Comparison of ENCODE assay signal across 34 mouse cellular contexts in genomic region chr5:123863934-123864333, GRCm38 (mm10). TPM values are rescaled to one million over a fixed set of nuclear protein-coding genes. Genes with fewer than 3 reads are reported as not detected.
DNase-seq lines count a peak whose midpoint lies in the region; ATAC-seq and TF ChIP-seq lines count a peak whose summit lies in the region.
"Had no signal": no experiment of that assay in that cellular context is flagged by ENCODE, and none has a peak within 500 bp of the region (broad histone marks: within the 10 kb centered on the region; RNA-seq: fewer than 3 reads in every experiment).

No protein-coding gene starts in this region.

- H3K9me3 ChIP-seq in stomach, postnatal 0 days (ENCODE audit: control insufficient read depth, low read length) = no peaks in the 10 kb centered on the region
- no peaks in the 10 kb centered on the region for H3K9me3 ChIP-seq in heart, embryonic 11.5 days (replicated peaks; ENCODE audit: control insufficient read depth, low read length)
- no peaks in the 10 kb centered on the region for H3K9me3 ChIP-seq in midbrain, embryonic 15.5 days
- H3K9me3 ChIP-seq: embryonic facial prominence, embryonic 10.5 days; embryonic facial prominence, embryonic 13.5 days; forebrain, embryonic 12.5 days; forebrain, embryonic 15.5 days; heart, embryonic 12.5 days; heart, embryonic 15.5 days; hindbrain, embryonic 10.5 days; hindbrain, embryonic 13.5 days had no signal

- H3K4me2 ChIP-seq in stomach, postnatal 0 days (replicated peaks; ENCODE audit: low read depth) = peak overlapping the region; percentile 34
- H3K4me2 ChIP-seq in heart, embryonic 11.5 days = no peak overlapping the region
- H3K4me2 ChIP-seq in midbrain, embryonic 15.5 days = no peak overlapping the region
- H3K4me2 ChIP-seq: embryonic facial prominence, embryonic 13.5 days; forebrain, embryonic 12.5 days; forebrain, embryonic 15.5 days; heart, embryonic 12.5 days; heart, embryonic 15.5 days; hindbrain, embryonic 13.5 days had no signal

- peak overlapping the region; percentile 13; the same call in 1 of the 2 replicates for H3K9ac ChIP-seq in stomach, postnatal 0 days (ENCODE audit: low read length)
- no peak overlapping the region for H3K9ac ChIP-seq in heart, embryonic 11.5 days (ENCODE audit: low read depth, low read length)
- H3K9ac ChIP-seq in midbrain, embryonic 15.5 days = no peak overlapping the region
- H3K9ac ChIP-seq: embryonic facial prominence, embryonic 13.5 days; forebrain, embryonic 12.5 days; forebrain, embryonic 15.5 days; heart, embryonic 12.5 days; heart, embryonic 15.5 days; hindbrain, embryonic 13.5 days had no signal

- intact Hi-C loops in left cerebral cortex, adult 2 months (cut with DNase I) = no loop called here

- H3K27me3 ChIP-seq in spleen, adult 2 months (ENCODE audit: control insufficient read depth, insufficient read depth, low read length) = no peaks in the 10 kb centered on the region
- no peaks in the 10 kb centered on the region for H3K27me3 ChIP-seq in stomach, postnatal 0 days (ENCODE audit: control insufficient read depth, insufficient read depth, low read length)
- no peaks in the 10 kb centered on the region for H3K27me3 ChIP-seq in heart, embryonic 11.5 days (ENCODE audit: control insufficient read depth, insufficient read depth, low read length)
- no peaks in the 10 kb centered on the region for H3K27me3 ChIP-seq in midbrain, embryonic 15.5 days (replicated peaks)
- H3K27me3 ChIP-seq: embryonic facial prominence, embryonic 13.5 days; forebrain, embryonic 12.5 days; forebrain, embryonic 15.5 days; heart, embryonic 12.5 days; heart, embryonic 15.5 days; hindbrain, embryonic 13.5 days had no signal

- ATAC-seq in stomach, postnatal 0 days (ENCODE audit: low FRiP score, low TSS enrichment) = no peak
- ATAC-seq in heart, embryonic 11.5 days (replicated peaks; ENCODE audit: insufficient number of reproducible peaks, low FRiP score, low TSS enrichment) = no peak
- no peak for ATAC-seq in midbrain, embryonic 15.5 days (replicated peaks)
- ATAC-seq: activated CD4-positive, CD25-positive, alpha-beta regulatory T cell, adult 4 months; CD4-positive, CD25-positive, alpha-beta regulatory T cell, adult 4 months; forebrain, embryonic 15.5 days; hindbrain, embryonic 16.5 days had no signal

- peak overlapping the region; percentile 36 for H3K27ac ChIP-seq in left cerebral cortex, adult 2 months
- H3K27ac ChIP-seq in spleen, adult 2 months (ENCODE audit: insufficient read depth, low read length) = peak overlapping the region; percentile 10; the same call in 1 of the 2 replicates
- peak overlapping the region; percentile 80 for H3K27ac ChIP-seq in bone marrow macrophage, adult 2 months (ENCODE audit: insufficient read depth, low read depth, low read length)
- no peak overlapping the region for H3K27ac ChIP-seq in stomach, postnatal 0 days (replicated peaks)
- H3K27ac ChIP-seq in heart, embryonic 11.5 days (ENCODE audit: low read depth, low read length) = no peak overlapping the region
- H3K27ac ChIP-seq in midbrain, embryonic 15.5 days = no peak overlapping the region
- H3K27ac ChIP-seq: embryonic facial prominence, embryonic 10.5 days; embryonic facial prominence, embryonic 13.5 days; forebrain, embryonic 12.5 days; forebrain, embryonic 15.5 days; heart, embryonic 15.5 days; hindbrain, embryonic 10.5 days; hindbrain, embryonic 13.5 days had no signal

- no peaks in the 10 kb centered on the region for H3K36me3 ChIP-seq in spleen, adult 2 months (ENCODE audit: control insufficient read depth, insufficient read depth, low read length)
- H3K36me3 ChIP-seq in stomach, postnatal 0 days (ENCODE audit: control insufficient read depth, insufficient read depth, low read length) = no peaks in the 10 kb centered on the region
- H3K36me3 ChIP-seq in heart, embryonic 11.5 days (ENCODE audit: control insufficient read depth, insufficient read depth, low read length) = no peaks in the 10 kb centered on the region
- no peaks in the 10 kb centered on the region for H3K36me3 ChIP-seq in midbrain, embryonic 15.5 days (replicated peaks)
- H3K36me3 ChIP-seq: embryonic facial prominence, embryonic 10.5 days; embryonic facial prominence, embryonic 13.5 days; forebrain, embryonic 12.5 days; forebrain, embryonic 15.5 days; heart, embryonic 12.5 days; heart, embryonic 15.5 days; hindbrain, embryonic 10.5 days; hindbrain, embryonic 13.5 days had no signal

- peaks cover 3% of the 10 kb centered on the region for H3K4me1 ChIP-seq in spleen, adult 2 months (ENCODE audit: control insufficient read depth, insufficient read depth, insufficient read length)
- peaks cover 44% of the 10 kb centered on the region for H3K4me1 ChIP-seq in bone marrow macrophage, adult 2 months (ENCODE audit: control insufficient read depth, insufficient read depth, low read length)
- H3K4me1 ChIP-seq in stomach, postnatal 0 days (replicated peaks; ENCODE audit: control insufficient read depth, insufficient read depth) = no peaks in the 10 kb centered on the region; the same call in 1 of the 2 replicates
- H3K4me1 ChIP-seq in heart, embryonic 11.5 days (ENCODE audit: control insufficient read depth, insufficient read depth, low read length) = no peaks in the 10 kb centered on the region
- no peaks in the 10 kb centered on the region for H3K4me1 ChIP-seq in midbrain, embryonic 15.5 days
- H3K4me1 ChIP-seq: forebrain, embryonic 12.5 days; forebrain, embryonic 15.5 days; heart, embryonic 12.5 days; heart, embryonic 15.5 days; hindbrain, embryonic 13.5 days had no signal

- WGBS in spleen, adult 2 months = 78% methylated on average over 14 of the region's 14 CpGs
- WGBS in stomach, postnatal 0 days = 92% methylated on average over 14 of the region's 14 CpGs
- WGBS in heart, embryonic 11.5 days (ENCODE audit: insufficient replicate concordance) = 82% methylated on average over 14 of the region's 14 CpGs
- 92% methylated on average over 14 of the region's 14 CpGs for WGBS in midbrain, embryonic 15.5 days

- TF ChIP-seq CTCF in left cerebral cortex, adult 2 months (IDR thresholded peaks at IDR 0.05) = no peak
- no peak for TF ChIP-seq CTCF in spleen, adult 2 months (IDR thresholded peaks at IDR 0.05; ENCODE audit: extremely low read depth, insufficient read depth, insufficient read length, insufficient replicate concordance)
- TF ChIP-seq CTCF in bone marrow macrophage, adult 2 months (IDR thresholded peaks at IDR 0.05; ENCODE audit: low read depth, low read length) = no peak
- TF ChIP-seq CTCF in stomach, postnatal 0 days (IDR thresholded peaks at IDR 0.05; ENCODE audit: low read depth) = no peak

- no peak for DNase-seq in left cerebral cortex, adult 2 months (ENCODE audit: extremely low spot score in 1 of 2, low spot score in 2 of 2)
- no peak for DNase-seq in left cerebral cortex, adult 18-20 months (ENCODE audit: low spot score in 2 of 2)
- DNase-seq in spleen, adult 2 months (ENCODE audit: low read depth in 1 of 2, low spot score in 2 of 2) = no peak
- no peak for DNase-seq in spleen, adult 12 weeks (ENCODE audit: low spot score)
- DNase-seq in stomach, postnatal 0 days (ENCODE audit: low spot score) = no peak
- DNase-seq: adrenal gland, adult 8-10 months; adrenal gland, postnatal 25 days; cerebellum, adult 11 months; cerebellum, adult 2 months; cerebellum, adult 9-11 months; cerebellum, postnatal 25 days; embryo, embryonic 11 days; gastrocnemius, postnatal 14 days; heart, adult 11 months; heart, postnatal 10 days; heart, postnatal 36 days had no signal

- no peak for TF ChIP-seq POLR2A in spleen, adult 2 months (IDR thresholded peaks at IDR 0.05; ENCODE audit: low read depth, low read length)
- no peak for TF ChIP-seq POLR2A in bone marrow macrophage, adult 2 months (IDR thresholded peaks at IDR 0.05; ENCODE audit: borderline replicate concordance, low read depth, low read length)

- no peak overlapping the region for H3K4me3 ChIP-seq in left cerebral cortex, adult 2 months
- H3K4me3 ChIP-seq in spleen, adult 2 months (ENCODE audit: extremely low read depth, insufficient read depth, insufficient read length) = no peak overlapping the region
- H3K4me3 ChIP-seq in bone marrow macrophage, adult 2 months (ENCODE audit: insufficient read depth, low read length) = peak overlapping the region; percentile 58
- H3K4me3 ChIP-seq in stomach, postnatal 0 days (ENCODE audit: low read depth, low read length) = no peak overlapping the region
- H3K4me3 ChIP-seq in heart, embryonic 11.5 days (ENCODE audit: low read depth, low read length) = no peak overlapping the region
- H3K4me3 ChIP-seq in midbrain, embryonic 15.5 days = no peak overlapping the region
- H3K4me3 ChIP-seq: embryonic facial prominence, embryonic 10.5 days; embryonic facial prominence, embryonic 13.5 days; erythroblast, embryonic 14.5 days; forebrain, embryonic 12.5 days; forebrain, embryonic 15.5 days; heart, embryonic 12.5 days; heart, embryonic 15.5 days; hindbrain, embryonic 10.5 days; hindbrain, embryonic 13.5 days had no signal

- TF ChIP-seq EP300 in stomach, postnatal 0 days (optimal IDR thresholded peaks at IDR 0.05) = no peak

RNA-seq across cellular contexts. Expression of gene Hcar2, which starts 1.4 kb away (rescaled TPM):
- total RNA-seq in left cerebral cortex, adult 2 months (2021) = not detected
- total RNA-seq in left cerebral cortex, adult 18-20 months (2021) = not detected
- 7.2 and 9.7 TPM in 2 replicates for polyA plus RNA-seq in spleen, adult 2 months (2012; rRNA removed)
- 2.2 and 2.5 TPM in 2 replicates for polyA plus RNA-seq in bone marrow macrophage, adult 2 months (2012; ENCODE audit: insufficient read depth, insufficient read length, missing spikeins)
- 24.0 and 26.8 TPM in 2 replicates for polyA plus RNA-seq in stomach, postnatal 0 days (2015; fragmentation: Nextera tagmentation; extraction: Ambion mirVana)
- polyA plus RNA-seq in heart, embryonic 11.5 days (2014; fragmentation: Nextera tagmentation; extraction: Ambion mirVana) = not detected in 2 replicates
- polyA plus RNA-seq in midbrain, embryonic 15.5 days (2015; fragmentation: Nextera tagmentation; extraction: Ambion mirVana) = not detected in 2 replicates
- total RNA-seq: ES-E14; gastrocnemius, postnatal 14 days had no signal
- polyA plus RNA-seq: activated CD4-positive, CD25-positive, alpha-beta regulatory T cell, adult 4 months; C2C12; embryonic facial prominence, embryonic 10.5 days; erythroblast, embryonic 14.5 days; forebrain, embryonic 12.5 days; forebrain, embryonic 15.5 days; heart, embryonic 12.5 days; hindbrain, embryonic 13.5 days; hindbrain, embryonic 16.5 days had no signal

RNA-seq across cellular contexts. Expression of gene Hcar1, which starts 15.9 kb away (rescaled TPM):
- 1 to 10 TPM; 1.5 TPM for total RNA-seq in left cerebral cortex, adult 2 months (2021)
- total RNA-seq in left cerebral cortex, adult 18-20 months (2021) = 1 to 10 TPM; 1.7 to 2.2 TPM
- 0.95 and 1.3 TPM in 2 replicates for polyA plus RNA-seq in spleen, adult 2 months (2012; rRNA removed)
- polyA plus RNA-seq in bone marrow macrophage, adult 2 months (2012; ENCODE audit: insufficient read depth, insufficient read length, missing spikeins) = not detected in 2 replicates
- polyA plus RNA-seq in stomach, postnatal 0 days (2015; fragmentation: Nextera tagmentation; extraction: Ambion mirVana) = 4.9 and 6.0 TPM in 2 replicates
- polyA plus RNA-seq in heart, embryonic 11.5 days (2014; fragmentation: Nextera tagmentation; extraction: Ambion mirVana) = 0.06 TPM in 1 of 2 replicates, not detected in the other
- polyA plus RNA-seq in midbrain, embryonic 15.5 days (2015; fragmentation: Nextera tagmentation; extraction: Ambion mirVana) = 0.65 and 1.1 TPM in 2 replicates
- total RNA-seq: common myeloid progenitor, adult 5-6 weeks; ES-E14 had no signal
- polyA plus RNA-seq: activated CD4-positive, CD25-positive, alpha-beta regulatory T cell, adult 4 months; CD4-positive, CD25-positive, alpha-beta regulatory T cell, adult 4 months; erythroblast, embryonic 14.5 days; hindbrain, embryonic 10.5 days had no signal

RNA-seq across cellular contexts. Expression of gene Denr, which starts 43.0 kb away (rescaled TPM):
- 10 to 100 TPM; 66.0 to 68.7 TPM for total RNA-seq in left cerebral cortex, adult 2 months (2021)
- total RNA-seq in left cerebral cortex, adult 18-20 months (2021) = 10 to 100 TPM; 68.1 to 74.0 TPM
- 9.6 and 14.1 TPM in 2 replicates for polyA plus RNA-seq in spleen, adult 2 months (2012; rRNA removed)
- polyA plus RNA-seq in bone marrow macrophage, adult 2 months (2012; ENCODE audit: insufficient read depth, insufficient read length, missing spikeins) = 51.8 and 58.3 TPM in 2 replicates
- polyA plus RNA-seq in stomach, postnatal 0 days (2015; fragmentation: Nextera tagmentation; extraction: Ambion mirVana) = 107 and 122 TPM in 2 replicates
- 104 and 110 TPM in 2 replicates for polyA plus RNA-seq in heart, embryonic 11.5 days (2014; fragmentation: Nextera tagmentation; extraction: Ambion mirVana)
- 114 and 129 TPM in 2 replicates for polyA plus RNA-seq in midbrain, embryonic 15.5 days (2015; fragmentation: Nextera tagmentation; extraction: Ambion mirVana)

Comparison
In these comparisons a context has a peak if more than half of its experiments do, and no peak if none do; other contexts are left out.
1. H3K27ac ChIP-seq: peak in left cerebral cortex, adult 2 months (single experiment), spleen, adult 2 months (single experiment) and bone marrow macrophage, adult 2 months (single experiment); none in stomach, postnatal 0 days (single experiment), heart, embryonic 11.5 days (single experiment) and midbrain, embryonic 15.5 days (single experiment).